Mouse (Mus musculus) hindbrain, embryonic 13.5 days (tissue): Measurements from ENCODE around the gene Atg10. TPM values are rescaled to one million over a fixed set of nuclear protein-coding genes. Genes with fewer than 3 reads are reported as not detected.
"Not testable (repeated sequence)": the region's sequence is repeated elsewhere in the genome, so short reads cannot be mapped to it uniquely, and the experiment has no call there.

ENCODE experiments used
- ATAC-seq: fragments of 200-750 bp; cut with Nextera tagmentation; 2 replicates; pipeline ENCODE4 v1.8.0; 2017; ENCODE audit warnings: moderate TSS enrichment; ENCODE audit not compliant: low FRiP score
- H3K27ac ChIP-seq: fragments of 300-500 bp; sonication (generic); 2 replicates; pipeline ENCODE4 v1.5.1; 2015; ENCODE audit warnings: inconsistent platforms, mild to moderate bottlenecking, moderate library complexity
- H3K27me3 ChIP-seq: fragments of 300-500 bp; sonication (generic); 2 replicates; pipeline ENCODE4 v1.6.1; 2015; ENCODE audit warnings: mild to moderate bottlenecking, inconsistent platforms
- H3K36me3 ChIP-seq: fragments of 300-500 bp; sonication (generic); 2 replicates; pipeline ENCODE4 v1.6.1; 2015; ENCODE audit warnings: mild to moderate bottlenecking, inconsistent platforms
- H3K4me1 ChIP-seq: fragments of 300-500 bp; sonication (generic); replicated peaks from 2 replicates; pipeline ENCODE4 v1.6.1; 2015; ENCODE audit warnings: inconsistent platforms
- H3K4me2 ChIP-seq: fragments of 300-500 bp; sonication (generic); 2 replicates; pipeline ENCODE4 v1.6.1; 2015; ENCODE audit warnings: inconsistent platforms, mild to moderate bottlenecking, moderate library complexity
- H3K4me3 ChIP-seq: fragments of 300-500 bp; sonication (generic); 2 replicates; pipeline ENCODE4 v1.5.1; 2015; ENCODE audit warnings: mild to moderate bottlenecking, inconsistent platforms
- H3K9ac ChIP-seq: fragments of 300-500 bp; sonication (generic); 2 replicates; pipeline ENCODE4 v1.6.1; 2015; ENCODE audit warnings: mild to moderate bottlenecking, inconsistent platforms
- H3K9me3 ChIP-seq: fragments of 300-500 bp; sonication (generic); 2 replicates; pipeline ENCODE4 v1.6.1; 2016; ENCODE audit warnings: inconsistent platforms
- WGBS: fragments of 180-500 bp; shearing (Covaris S2); methylation state at CpG from one replicate; pipeline ENCODE4 v1.1.7; 2015; 5-methylcytosine and 5-hydroxymethylcytosine counted together
- polyA plus RNA-seq: library from polyadenylated mRNA; unstranded; fragments of >200 nt; fragmentation: Nextera tagmentation; extraction: Ambion mirVana; gene quantifications from 2 replicates; pipeline ENCODE4 v1.2.1, GENCODE M21; 2015

Gene Atg10
- polyA plus RNA-seq, 1 experiment from 2014 or later: 20.2 TPM

- no peak overlapping the region for H3K4me2 ChIP-seq
- no peak overlapping the region for H3K9ac ChIP-seq
- 59% methylated on average over 6 of the region's 6 CpGs for WGBS
- no peaks in the 10 kb centered on the region for H3K27me3 ChIP-seq
- no peak overlapping the region for H3K4me3 ChIP-seq
- no peak overlapping the region for H3K27ac ChIP-seq
- no peaks in the 10 kb centered on the region for H3K36me3 ChIP-seq
- H3K9me3 ChIP-seq: no peaks in the 10 kb centered on the region
- no peak for ATAC-seq
- H3K4me1 ChIP-seq: no peaks in the 10 kb centered on the region
Observed at GRCm38 (mm10) chr13:90939192-90939591, 284.6 kb downstream of the Atg10 start.

- WGBS: 84% methylated on average over 7 of the region's 7 CpGs
- H3K9ac ChIP-seq: no peak overlapping the region
- H3K4me3 ChIP-seq: no peak overlapping the region
- H3K4me1 ChIP-seq: no peaks in the 10 kb centered on the region
- H3K9me3 ChIP-seq: no peaks in the 10 kb centered on the region
- H3K36me3 ChIP-seq: no peaks in the 10 kb centered on the region
- no peak overlapping the region for H3K4me2 ChIP-seq
- ATAC-seq: no peak
- no peak overlapping the region for H3K27ac ChIP-seq
- no peaks in the 10 kb centered on the region for H3K27me3 ChIP-seq
Observed at GRCm38 (mm10) chr13:90935852-90936251, 287.9 kb downstream of the Atg10 start.

GRCm38 (mm10) chr13:90933256-90933655, 290.5 kb downstream of the Atg10 start:
- Histone ChIP-seq H3K9me3 (no peaks in the 10 kb centered on the region), H3K4me3 (no peak overlapping the region), H3K27ac (no peak overlapping the region), H3K4me2 (no peak overlapping the region), H3K27me3 (no peaks in the 10 kb centered on the region), H3K9ac (no peak overlapping the region), H3K4me1 (no peaks in the 10 kb centered on the region), H3K36me3 (peaks cover 5% of the 10 kb centered on the region; the same call in 1 of the 2 replicates)
- no peak for ATAC-seq
- 62% methylated on average over 3 of the region's 3 CpGs for WGBS

GRCm38 (mm10) chr13:90929847-90930246, 293.9 kb downstream of the Atg10 start:
- Histone ChIP-seq H3K4me2 (no peak overlapping the region), H3K9ac (no peak overlapping the region), H3K4me3 (no peak overlapping the region), H3K4me1 (no peaks in the 10 kb centered on the region), H3K36me3 (peaks cover 35% of the 10 kb centered on the region), H3K9me3 (no peaks in the 10 kb centered on the region), H3K27me3 (no peaks in the 10 kb centered on the region), H3K27ac (no peak overlapping the region)
- ATAC-seq: peak; percentile 46; the same call in 1 of the 2 replicates
- 24% methylated on average over 5 of the region's 5 CpGs for WGBS

GRCm38 (mm10) chr13:90928266-90928665, 295.5 kb downstream of the Atg10 start:
- not testable (repeated sequence) for H3K4me1 ChIP-seq, H3K9me3 ChIP-seq, H3K9ac ChIP-seq, H3K4me2 ChIP-seq, H3K27me3 ChIP-seq, ATAC-seq, H3K27ac ChIP-seq, H3K4me3 ChIP-seq
- 92% methylated on average over 9 of the region's 10 CpGs for WGBS
- H3K36me3 ChIP-seq: peaks cover 37% of the 10 kb centered on the region

- Histone ChIP-seq H3K9ac (no peak overlapping the region), H3K36me3 (peaks cover 37% of the 10 kb centered on the region), H3K4me3 (no peak overlapping the region), H3K4me2 (no peak overlapping the region), H3K27me3 (no peaks in the 10 kb centered on the region), H3K9me3 (no peaks in the 10 kb centered on the region), H3K27ac (no peak overlapping the region), H3K4me1 (peaks cover 6% of the 10 kb centered on the region)
- ATAC-seq: no peak
- WGBS: 77% methylated on average over 5 of the region's 5 CpGs
Observed at GRCm38 (mm10) chr13:90926938-90927633, 296.7 kb downstream of the Atg10 start.

- no peaks in the 10 kb centered on the region for H3K27me3 ChIP-seq
- H3K9ac ChIP-seq: no peak overlapping the region
- H3K4me3 ChIP-seq: no peak overlapping the region
- H3K36me3 ChIP-seq: peaks cover 37% of the 10 kb centered on the region
- 88% methylated on average over 7 of the region's 7 CpGs for WGBS
- H3K9me3 ChIP-seq: no peaks in the 10 kb centered on the region
- H3K27ac ChIP-seq: no peak overlapping the region
- H3K4me2 ChIP-seq: no peak overlapping the region
- no peak for ATAC-seq
- H3K4me1 ChIP-seq: peaks cover 6% of the 10 kb centered on the region
Observed at GRCm38 (mm10) chr13:90926125-90926765, 297.5 kb downstream of the Atg10 start.

GRCm38 (mm10) chr13:90925191-90925590, 298.6 kb downstream of the Atg10 start:
- Histone ChIP-seq H3K4me3 (no peak overlapping the region), H3K9me3 (no peaks in the 10 kb centered on the region), H3K4me1 (peaks cover 6% of the 10 kb centered on the region), H3K27ac (no peak overlapping the region), H3K9ac (no peak overlapping the region), H3K36me3 (peaks cover 37% of the 10 kb centered on the region), H3K4me2 (no peak overlapping the region), H3K27me3 (no peaks in the 10 kb centered on the region)
- WGBS: 94% methylated on average over 5 of the region's 5 CpGs
- no peak for ATAC-seq

GRCm38 (mm10) chr13:90924072-90924471, 299.7 kb downstream of the Atg10 start:
- Histone ChIP-seq H3K9me3 (no peaks in the 10 kb centered on the region), H3K4me3 (peak overlapping the region; percentile 86), H3K27me3 (no peaks in the 10 kb centered on the region), H3K4me1 (peaks cover 6% of the 10 kb centered on the region), H3K9ac (peak overlapping the region; percentile 94), H3K27ac (no peak overlapping the region), H3K36me3 (peaks cover 37% of the 10 kb centered on the region), H3K4me2 (peak overlapping the region; percentile 67)
- WGBS: 55% methylated on average over 9 of the region's 9 CpGs
- ATAC-seq: no peak

GRCm38 (mm10) chr13:90923617-90924016, 300.2 kb downstream of the Atg10 start:
- not testable (repeated sequence) for H3K27me3 ChIP-seq, H3K9me3 ChIP-seq, H3K27ac ChIP-seq, H3K4me1 ChIP-seq, ATAC-seq
- H3K9ac ChIP-seq: peak overlapping the region; percentile 94
- H3K4me3 ChIP-seq: peak overlapping the region; percentile 86
- peak overlapping the region; percentile 67 for H3K4me2 ChIP-seq
- peaks cover 34% of the 10 kb centered on the region for H3K36me3 ChIP-seq
- under 1% methylated on average over 13 of the region's 13 CpGs for WGBS

- peaks cover 32% of the 10 kb centered on the region for H3K36me3 ChIP-seq
- H3K4me3 ChIP-seq: peak within 1 kb of the TSS; percentile 86
- H3K9ac ChIP-seq: peak within 1 kb of the TSS; percentile 94
- peaks cover 6% of the 10 kb centered on the region for H3K4me1 ChIP-seq
- H3K9me3 ChIP-seq: no peaks in the 10 kb centered on the region
- peak; percentile 98 for ATAC-seq
- no peaks in the 10 kb centered on the region for H3K27me3 ChIP-seq
- H3K27ac ChIP-seq: peak within 1 kb of the TSS; percentile 87
- peak within 1 kb of the TSS; percentile 67 for H3K4me2 ChIP-seq
- WGBS: under 1% methylated on average over 57 of the region's 57 CpGs
Observed at GRCm38 (mm10) chr13:90922751-90923612, 300.8 kb downstream of the Atg10 start, which contains the start of gene Rps23. Gene Rps23 (plus strand): TSS chr13:90922958.

- H3K9me3 ChIP-seq: no peaks in the 10 kb centered on the region
- no peaks in the 10 kb centered on the region for H3K36me3 ChIP-seq
- no peaks in the 10 kb centered on the region for H3K27me3 ChIP-seq
- H3K4me2 ChIP-seq: no peak overlapping the region
- H3K9ac ChIP-seq: no peak overlapping the region
- no peak overlapping the region for H3K27ac ChIP-seq
- no peak overlapping the region for H3K4me3 ChIP-seq
- H3K4me1 ChIP-seq: peaks cover 8% of the 10 kb centered on the region
- ATAC-seq: no peak
- 96% methylated on average over 4 of the region's 4 CpGs for whole genome bisulfite sequencing
Observed at GRCm38 (mm10) chr13:90914721-90915120, 309.0 kb downstream of the Atg10 start.
